Mouse (Mus musculus): ENCODE data around the gene Mcm10. TPM values are rescaled to one million over a fixed set of nuclear protein-coding genes. Genes with fewer than 3 reads are reported as not detected.

The Mcm10 gene
- polyA plus RNA-seq, 2 experiments: 32.3 to 35.2 TPM

- Histone ChIP-seq H3K4me1 (replicated peaks; ENCODE audit: control insufficient read depth in 2 of 2, insufficient read depth in 2 of 2, low read length in 1 of 2) (no peaks in the 10 kb centered on the region), H3K4me2 (ENCODE audit: low read depth) (no peak overlapping the region), H3K36me3 (replicated peaks; ENCODE audit: control insufficient read depth, insufficient read depth, low read depth) (peaks cover 25% of the 10 kb centered on the region), H3K9me3 (ENCODE audit: control insufficient read depth, low read length) (no peaks in the 10 kb centered on the region), H3K27me3 (ENCODE audit: control insufficient read depth, insufficient read depth, low read length) (no peaks in the 10 kb centered on the region), H3K27ac (no peak overlapping the region), H3K9ac (replicated peaks) (no peak overlapping the region), H3K4me3 (ENCODE audit: insufficient read depth in 1 of 2, low read depth in 2 of 2, low read length in 2 of 2) (no peak overlapping the region)
- DNase-seq (ENCODE audit: low read depth in 3 of 3, low spot score in 3 of 3) (no peak), ATAC-seq (ENCODE audit: insufficient read depth) (no peak)
- no peak for TF ChIP-seq CTCF (IDR thresholded peaks at IDR 0.05; ENCODE audit: low read depth)
- TF ChIP-seq EP300 (IDR thresholded peaks at IDR 0.05; ENCODE audit: low read depth): no peak
- 71% methylated on average over 8 of the region's 8 CpGs for WGBS (ENCODE audit: insufficient replicate concordance)
These were observed 25.0 kb downstream of the Mcm10 start for GRCm38 (mm10) chr2:4987388-4988180.

GRCm38 (mm10) chr2:4986798-4987197, 25.8 kb downstream of the Mcm10 start:
- Histone ChIP-seq H3K9me3 (ENCODE audit: control insufficient read depth, low read length) (no peaks in the 10 kb centered on the region), H3K9ac (replicated peaks) (no peak overlapping the region), H3K4me1 (replicated peaks; ENCODE audit: control insufficient read depth in 2 of 2, insufficient read depth in 2 of 2, low read length in 1 of 2) (no peaks in the 10 kb centered on the region), H3K4me2 (ENCODE audit: low read depth) (no peak overlapping the region), H3K4me3 (ENCODE audit: insufficient read depth in 1 of 2, low read depth in 2 of 2, low read length in 2 of 2) (no peak overlapping the region), H3K27me3 (ENCODE audit: control insufficient read depth, insufficient read depth, low read length) (no peaks in the 10 kb centered on the region), H3K27ac (no peak overlapping the region), H3K36me3 (replicated peaks; ENCODE audit: control insufficient read depth, insufficient read depth, low read depth) (peaks cover 20% of the 10 kb centered on the region)
- TF ChIP-seq CTCF (IDR thresholded peaks at IDR 0.05; ENCODE audit: low read depth) (no peak), EP300 (IDR thresholded peaks at IDR 0.05; ENCODE audit: low read depth) (no peak)
- WGBS (ENCODE audit: insufficient replicate concordance): 68% methylated on average over 4 of the region's 4 CpGs
- ATAC-seq (ENCODE audit: insufficient read depth) (no peak), DNase-seq (ENCODE audit: low read depth in 3 of 3, low spot score in 3 of 3) (no peak)

GRCm38 (mm10) chr2:4985000-4985399, 27.6 kb downstream of the Mcm10 start:
- no peak for ATAC-seq (ENCODE audit: insufficient read depth)
- Histone ChIP-seq H3K9me3 (ENCODE audit: control insufficient read depth, low read length) (no peaks in the 10 kb centered on the region), H3K27ac (no peak overlapping the region), H3K4me1 (replicated peaks; ENCODE audit: control insufficient read depth in 2 of 2, insufficient read depth in 2 of 2, low read length in 1 of 2) (no peaks in the 10 kb centered on the region), H3K36me3 (replicated peaks; ENCODE audit: control insufficient read depth, insufficient read depth, low read depth) (peaks cover 5% of the 10 kb centered on the region), H3K4me2 (ENCODE audit: low read depth) (no peak overlapping the region), H3K4me3 (ENCODE audit: insufficient read depth in 1 of 2, low read depth in 2 of 2, low read length in 2 of 2) (no peak overlapping the region), H3K27me3 (ENCODE audit: control insufficient read depth, insufficient read depth, low read length) (no peaks in the 10 kb centered on the region), H3K9ac (replicated peaks) (no peak overlapping the region)
- WGBS (ENCODE audit: insufficient replicate concordance): 70% methylated on average over 6 of the region's 6 CpGs
- DNase-seq (ENCODE audit: low read depth in 3 of 3, low spot score in 3 of 3): no peak
- TF ChIP-seq CTCF (IDR thresholded peaks at IDR 0.05; ENCODE audit: low read depth): no peak
- TF ChIP-seq EP300 (IDR thresholded peaks at IDR 0.05; ENCODE audit: low read depth): no peak

GRCm38 (mm10) chr2:4983987-4984386, 28.6 kb downstream of the Mcm10 start:
- TF ChIP-seq EP300 (IDR thresholded peaks at IDR 0.05; ENCODE audit: low read depth): no peak
- TF ChIP-seq CTCF (IDR thresholded peaks at IDR 0.05; ENCODE audit: low read depth): no peak

GRCm38 (mm10) chr2:4978091-4978490, 34.5 kb downstream of the Mcm10 start:
- Histone ChIP-seq H3K27me3 (ENCODE audit: control insufficient read depth, insufficient read depth, low read length) (no peaks in the 10 kb centered on the region), H3K4me3 (ENCODE audit: insufficient read depth in 1 of 2, low read depth in 2 of 2, low read length in 2 of 2) (no peak overlapping the region), H3K36me3 (replicated peaks; ENCODE audit: control insufficient read depth, insufficient read depth, low read depth) (no peaks in the 10 kb centered on the region), H3K9ac (replicated peaks) (no peak overlapping the region), H3K4me2 (ENCODE audit: low read depth) (no peak overlapping the region), H3K4me1 (replicated peaks; ENCODE audit: control insufficient read depth in 2 of 2, insufficient read depth in 2 of 2, low read length in 1 of 2) (no peaks in the 10 kb centered on the region), H3K27ac (no peak overlapping the region), H3K9me3 (ENCODE audit: control insufficient read depth, low read length) (no peaks in the 10 kb centered on the region)
- DNase-seq (ENCODE audit: low read depth in 3 of 3, low spot score in 3 of 3) (no peak), ATAC-seq (ENCODE audit: insufficient read depth) (no peak)
- TF ChIP-seq CTCF (IDR thresholded peaks at IDR 0.05; ENCODE audit: low read depth): no peak
- TF ChIP-seq EP300 (IDR thresholded peaks at IDR 0.05; ENCODE audit: low read depth): no peak
- WGBS (ENCODE audit: insufficient replicate concordance): 47% methylated on average over 8 of the region's 8 CpGs

More at GRCm38 (mm10) chr2:4983987-4984386, 28.6 kb downstream of the Mcm10 start:
- H3K4me2 ChIP-seq (ENCODE audit: low read depth): no peak overlapping the region
- no peaks in the 10 kb centered on the region for H3K27me3 ChIP-seq (ENCODE audit: control insufficient read depth, insufficient read depth, low read length)
- H3K36me3 ChIP-seq (replicated peaks; ENCODE audit: control insufficient read depth, insufficient read depth, low read depth): no peaks in the 10 kb centered on the region
- 28% methylated on average over 5 of the region's 5 CpGs for WGBS (ENCODE audit: insufficient replicate concordance)
- no peaks in the 10 kb centered on the region for H3K9me3 ChIP-seq (ENCODE audit: control insufficient read depth, low read length)
- no peak overlapping the region for H3K9ac ChIP-seq (replicated peaks)
- H3K4me1 ChIP-seq (replicated peaks; ENCODE audit: control insufficient read depth in 2 of 2, insufficient read depth in 2 of 2, low read length in 1 of 2): no peaks in the 10 kb centered on the region
- no peak for ATAC-seq (ENCODE audit: insufficient read depth)
- no peak overlapping the region for H3K4me3 ChIP-seq (ENCODE audit: insufficient read depth in 1 of 2, low read depth in 2 of 2, low read length in 2 of 2)
- no peak for DNase-seq (ENCODE audit: low read depth in 3 of 3, low spot score in 3 of 3)
- H3K27ac ChIP-seq: no peak overlapping the region
